Mouse (Mus musculus) hindbrain, embryonic 12.5 days (tissue): ENCODE results near the gene Rac1. TPM values are rescaled to one million over a fixed set of nuclear protein-coding genes. Genes with fewer than 3 reads are reported as not detected.
A peak's percentile ranks its signal among the peaks of the same experiment; 100 is the strongest.

ENCODE experiments used
- ATAC-seq: fragments of 200-750 bp; cut with Nextera tagmentation; 2 replicates; pipeline ENCODE4 v1.8.0; 2017; ENCODE audit warnings: moderate TSS enrichment; ENCODE audit not compliant: low FRiP score
- H3K27ac ChIP-seq: fragments of 300-500 bp; sonication (generic); 2 replicates; pipeline ENCODE4 v1.5.1; 2016; ENCODE audit warnings: mild to moderate bottlenecking
- H3K27me3 ChIP-seq: fragments of 300-500 bp; sonication (generic); 2 replicates; pipeline ENCODE4 v1.6.1; 2016; ENCODE audit warnings: mild to moderate bottlenecking
- H3K36me3 ChIP-seq: fragments of 300-500 bp; sonication (generic); 2 replicates; pipeline ENCODE4 v1.6.1; 2016; ENCODE audit warnings: mild to moderate bottlenecking
- H3K4me1 ChIP-seq: fragments of 300-500 bp; sonication (generic); 2 replicates; pipeline ENCODE4 v1.6.1; 2016
- H3K4me2 ChIP-seq: fragments of 300-500 bp; sonication (generic); replicated peaks from 2 replicates; pipeline ENCODE4 v1.6.1; 2016; ENCODE audit warnings: mild to moderate bottlenecking
- H3K4me3 ChIP-seq: fragments of 300-500 bp; sonication (generic); 2 replicates; pipeline ENCODE4 v1.5.1; 2016; ENCODE audit warnings: mild to moderate bottlenecking
- H3K9ac ChIP-seq: fragments of 300-500 bp; sonication (generic); 2 replicates; pipeline ENCODE4 v1.6.1; 2016; ENCODE audit warnings: mild to moderate bottlenecking, moderate library complexity
- H3K9me3 ChIP-seq: fragments of 300-500 bp; sonication (generic); replicated peaks from 2 replicates; pipeline ENCODE4 v1.6.1; 2016; ENCODE audit warnings: mild to moderate bottlenecking
- WGBS: fragments of 180-500 bp; shearing (Covaris S2); methylation state at CpG from one replicate; pipeline ENCODE4 v1.1.7; 2016; 5-methylcytosine and 5-hydroxymethylcytosine counted together
- polyA plus RNA-seq: library from polyadenylated mRNA; unstranded; fragments of >200 nt; fragmentation: Nextera tagmentation; extraction: Ambion mirVana; gene quantifications from 2 replicates; pipeline ENCODE4 v1.2.1, GENCODE M21; 2016

Rac1 gene
- polyA plus RNA-seq, 1 experiment from 2014 or later = 411 TPM

DNA sequence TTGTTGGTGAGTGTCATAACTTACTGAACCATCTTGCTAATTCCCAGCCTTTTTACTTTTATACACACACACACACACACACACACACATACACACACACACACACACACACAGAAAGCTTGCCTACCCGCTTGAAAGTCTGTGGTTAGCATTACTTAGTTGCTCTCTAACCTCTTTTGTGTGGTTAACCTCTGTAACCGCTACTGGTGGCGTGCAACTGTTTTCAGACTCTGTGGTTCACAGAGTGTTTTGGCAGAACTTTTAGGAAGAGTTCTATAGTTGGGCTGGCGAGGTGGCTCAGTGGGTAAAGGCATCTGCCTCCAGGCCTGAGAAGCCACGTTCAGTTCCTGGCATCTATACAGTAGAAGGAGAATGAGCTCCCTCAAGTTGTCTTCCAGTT, 42.9 kb downstream of the Rac1 start:
- H3K4me2 ChIP-seq = no peak overlapping the region
- H3K36me3 ChIP-seq = peaks cover 84% of the 10 kb centered on the region
- no peaks in the 10 kb centered on the region for H3K4me1 ChIP-seq
- ATAC-seq = no peak
- no peak overlapping the region for H3K4me3 ChIP-seq
- no peak overlapping the region for H3K9ac ChIP-seq
- no peaks in the 10 kb centered on the region for H3K27me3 ChIP-seq
- no peak overlapping the region for H3K27ac ChIP-seq
- WGBS = 84% methylated on average over 5 of the region's 5 CpGs
- H3K9me3 ChIP-seq = no peaks in the 10 kb centered on the region

GRCm38 (mm10) chr5:143477901-143478300, 49.9 kb downstream of the Rac1 start:
- no peak overlapping the region for H3K9ac ChIP-seq
- no peak overlapping the region for H3K27ac ChIP-seq
- H3K4me3 ChIP-seq = no peak overlapping the region
- H3K4me2 ChIP-seq = no peak overlapping the region
- H3K36me3 ChIP-seq = peaks cover 79% of the 10 kb centered on the region
- no peaks in the 10 kb centered on the region for H3K9me3 ChIP-seq
- no peaks in the 10 kb centered on the region for H3K4me1 ChIP-seq
- no peak for ATAC-seq
- 98% methylated on average over 3 of the region's 3 CpGs for WGBS
- no peaks in the 10 kb centered on the region for H3K27me3 ChIP-seq

- no peak overlapping the region for H3K4me3 ChIP-seq
- H3K27ac ChIP-seq = no peak overlapping the region
- H3K9ac ChIP-seq = no peak overlapping the region
- H3K36me3 ChIP-seq = peaks cover 76% of the 10 kb centered on the region
- 96% methylated on average over 6 of the region's 6 CpGs for WGBS
- no peaks in the 10 kb centered on the region for H3K27me3 ChIP-seq
- H3K9me3 ChIP-seq = no peaks in the 10 kb centered on the region
- H3K4me1 ChIP-seq = no peaks in the 10 kb centered on the region
- no peak overlapping the region for H3K4me2 ChIP-seq
- ATAC-seq = no peak
Observed at GRCm38 (mm10) chr5:143476013-143476412, 51.8 kb downstream of the Rac1 start.

GRCm38 (mm10) chr5:143475153-143475844, 52.5 kb downstream of the Rac1 start:
- H3K36me3 ChIP-seq = peaks cover 76% of the 10 kb centered on the region
- WGBS = 93% methylated on average over 20 of the region's 20 CpGs

GRCm38 (mm10) chr5:143471953-143472618, 55.8 kb downstream of the Rac1 start:
- no peaks in the 10 kb centered on the region for H3K27me3 ChIP-seq
- peaks cover 74% of the 10 kb centered on the region for H3K36me3 ChIP-seq
- no peaks in the 10 kb centered on the region for H3K9me3 ChIP-seq
- H3K27ac ChIP-seq = no peak overlapping the region
- H3K4me3 ChIP-seq = no peak overlapping the region
- no peak overlapping the region for H3K9ac ChIP-seq
- no peaks in the 10 kb centered on the region for H3K4me1 ChIP-seq
- no peak overlapping the region for H3K4me2 ChIP-seq
- WGBS = 85% methylated on average over 8 of the region's 9 CpGs
- ATAC-seq = no peak

More at GRCm38 (mm10) chr5:143475153-143475844, 52.5 kb downstream of the Rac1 start:
- H3K9ac ChIP-seq = no peak overlapping the region
- no peaks in the 10 kb centered on the region for H3K4me1 ChIP-seq
- H3K27me3 ChIP-seq = no peaks in the 10 kb centered on the region
- no peak for ATAC-seq
- no peaks in the 10 kb centered on the region for H3K9me3 ChIP-seq
- H3K4me2 ChIP-seq = no peak overlapping the region
- H3K27ac ChIP-seq = no peak overlapping the region
- H3K4me3 ChIP-seq = no peak overlapping the region

DNA sequence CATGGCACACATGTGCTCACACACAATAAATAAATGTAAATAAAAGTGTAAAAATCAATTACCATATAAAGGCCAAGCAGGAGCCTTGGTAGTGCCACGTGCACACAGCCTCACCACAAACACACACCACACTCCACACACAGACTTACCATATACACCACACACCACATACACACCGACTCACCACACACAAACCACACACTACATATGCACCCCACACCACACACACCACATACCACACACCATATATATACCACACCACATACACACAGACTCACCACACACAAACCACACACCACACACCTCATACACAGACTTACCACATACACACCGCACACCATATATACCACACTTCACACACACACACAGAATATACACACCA, 56.7 kb downstream of the Rac1 start:
- Histone ChIP-seq H3K9ac (no peak overlapping the region), H3K27ac (no peak overlapping the region), H3K4me3 (no peak overlapping the region), H3K27me3 (no peaks in the 10 kb centered on the region), H3K4me2 (no peak overlapping the region), H3K36me3 (peaks cover 67% of the 10 kb centered on the region), H3K4me1 (no peaks in the 10 kb centered on the region), H3K9me3 (no peaks in the 10 kb centered on the region)
- 94% methylated on average over 3 of the region's 3 CpGs for WGBS
- no peak for ATAC-seq

- H3K4me1 ChIP-seq = 0 out of 2 replicates have a peak, but pooled peaks cover 3% of the 10 kb centered on the region
- ATAC-seq = no peak
- no peak overlapping the region for H3K9ac ChIP-seq
- WGBS = 84% methylated on average over 15 of the region's 15 CpGs
- H3K27me3 ChIP-seq = no peaks in the 10 kb centered on the region
- no peak overlapping the region for H3K27ac ChIP-seq
- H3K4me2 ChIP-seq = no peak overlapping the region
- H3K36me3 ChIP-seq = peaks cover 61% of the 10 kb centered on the region
- no peak overlapping the region for H3K4me3 ChIP-seq
- no peaks in the 10 kb centered on the region for H3K9me3 ChIP-seq
Observed at GRCm38 (mm10) chr5:143470421-143471164, 57.2 kb downstream of the Rac1 start.

GRCm38 (mm10) chr5:143469628-143470027, 58.2 kb downstream of the Rac1 start:
- Histone ChIP-seq H3K27me3 (no peaks in the 10 kb centered on the region), H3K9ac (no peak overlapping the region), H3K4me3 (no peak overlapping the region), H3K36me3 (peaks cover 53% of the 10 kb centered on the region), H3K4me1 (peaks cover 8% of the 10 kb centered on the region; the same call in 1 of the 2 replicates), H3K27ac (no peak overlapping the region), H3K4me2 (no peak overlapping the region), H3K9me3 (no peaks in the 10 kb centered on the region)
- no peak for ATAC-seq
- 92% methylated on average over 8 of the region's 8 CpGs for WGBS

GRCm38 (mm10) chr5:143467931-143468330, 59.9 kb downstream of the Rac1 start:
- H3K4me3 ChIP-seq = no peak overlapping the region
- no peaks in the 10 kb centered on the region for H3K9me3 ChIP-seq
- ATAC-seq = no peak
- no peaks in the 10 kb centered on the region for H3K27me3 ChIP-seq
- no peak overlapping the region for H3K9ac ChIP-seq
- peaks cover 14% of the 10 kb centered on the region for H3K4me1 ChIP-seq
- WGBS = 94% methylated on average over 6 of the region's 6 CpGs
- H3K36me3 ChIP-seq = peaks cover 39% of the 10 kb centered on the region
- H3K27ac ChIP-seq = no peak overlapping the region
- no peak overlapping the region for H3K4me2 ChIP-seq

DNA sequence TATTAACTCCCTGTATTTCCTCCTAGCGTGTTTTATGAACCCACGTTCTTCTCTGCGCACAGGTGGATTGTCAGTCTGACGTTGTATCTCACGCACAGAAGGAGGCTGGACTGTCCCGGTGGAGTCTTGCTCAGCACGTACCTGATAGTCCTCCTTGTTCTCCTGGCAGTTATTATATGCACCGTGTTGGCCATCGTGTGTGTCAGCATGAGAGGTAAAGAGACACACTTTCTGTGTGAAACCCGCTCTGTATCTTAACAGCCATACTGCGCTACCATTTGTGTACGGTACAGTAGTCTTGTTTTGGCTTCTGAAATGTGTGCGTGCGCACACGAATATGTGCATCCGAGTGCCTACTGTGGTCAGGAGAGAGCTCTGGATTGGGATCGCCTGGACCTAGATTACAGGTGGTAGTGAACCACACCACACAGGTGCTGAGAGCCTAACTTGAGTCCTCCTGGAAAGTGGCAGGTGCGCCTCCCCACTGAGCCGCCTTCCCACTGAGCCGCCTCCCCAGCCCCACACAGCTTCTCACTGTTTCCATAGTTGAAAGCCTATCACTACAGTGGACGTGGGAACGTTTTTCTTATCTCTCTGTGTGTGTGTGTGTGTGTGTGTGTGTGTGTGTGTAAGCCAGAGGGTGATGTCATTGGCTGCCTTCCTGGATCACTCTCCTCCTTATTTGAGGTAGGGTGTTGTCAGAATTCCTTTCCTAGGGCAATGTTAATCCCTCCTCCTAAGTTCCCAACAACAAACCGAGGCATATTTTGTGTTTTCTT, 60.8 kb downstream of the Rac1 start:
- Histone ChIP-seq H3K36me3 (peaks cover 37% of the 10 kb centered on the region), H3K27me3 (no peaks in the 10 kb centered on the region), H3K4me1 (peaks cover 14% of the 10 kb centered on the region), H3K4me3 (no peak overlapping the region), H3K4me2 (no peak overlapping the region), H3K9ac (no peak overlapping the region), H3K27ac (no peak overlapping the region), H3K9me3 (no peaks in the 10 kb centered on the region)
- WGBS = 96% methylated on average over 23 of the region's 23 CpGs
- ATAC-seq = no peak

DNA sequence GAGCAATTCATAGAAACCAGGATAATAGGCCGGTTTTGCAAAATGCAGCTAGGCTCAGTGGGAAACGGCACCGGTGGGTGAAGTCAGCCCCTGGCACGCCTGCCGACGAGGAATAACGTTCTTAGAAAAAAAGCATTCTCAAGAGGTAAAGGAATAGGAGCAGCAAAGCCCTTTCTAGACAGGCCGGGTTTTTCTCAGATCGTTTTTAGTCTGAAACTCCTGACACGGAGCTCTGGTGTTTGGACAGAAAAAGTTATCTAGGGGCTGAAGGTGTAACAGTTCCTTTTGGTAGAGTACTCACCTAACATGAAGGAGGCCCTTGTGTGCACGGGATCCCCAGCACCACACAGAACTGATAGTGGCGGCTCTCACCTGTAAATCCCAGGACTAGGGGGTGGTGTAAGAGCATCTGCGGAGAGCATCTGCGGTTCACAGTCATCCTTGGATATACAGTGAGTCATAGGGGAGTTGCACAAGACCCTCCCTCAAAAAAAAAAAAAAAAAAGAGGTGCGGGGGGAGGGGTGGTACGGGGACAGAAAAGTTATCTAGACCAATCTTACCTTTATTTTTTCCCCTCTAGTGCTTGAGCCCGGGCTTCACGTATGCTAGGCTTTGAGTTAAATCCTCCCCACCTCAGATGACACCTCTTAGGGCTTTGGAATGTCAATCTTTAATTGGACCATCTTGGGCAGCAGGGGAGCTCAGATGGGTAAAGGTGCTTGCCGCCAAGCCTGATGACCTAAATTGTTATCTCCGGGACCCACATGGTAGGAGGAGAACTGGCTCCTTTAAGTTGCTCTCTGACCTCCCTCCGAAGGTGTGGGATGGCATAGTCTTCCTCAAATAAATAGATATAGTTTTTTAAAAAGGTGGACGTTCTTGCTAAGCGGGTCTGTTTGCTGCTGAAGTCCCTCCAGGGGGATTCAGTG, 62.4 kb downstream of the Rac1 start:
- H3K9ac ChIP-seq = peak overlapping the region; percentile 75
- peaks cover 26% of the 10 kb centered on the region for H3K36me3 ChIP-seq
- no peaks in the 10 kb centered on the region for H3K9me3 ChIP-seq
- H3K4me3 ChIP-seq = peak overlapping the region; percentile 78
- WGBS = 42% methylated on average over 23 of the region's 23 CpGs
- ATAC-seq = no peak
- no peak overlapping the region for H3K27ac ChIP-seq
- no peaks in the 10 kb centered on the region for H3K27me3 ChIP-seq
- H3K4me2 ChIP-seq = peak overlapping the region; percentile 74
- H3K4me1 ChIP-seq = peaks cover 14% of the 10 kb centered on the region
